Mouse (Mus musculus): ENCODE measurements around the gene Rhox12. TPM values are rescaled to one million over a fixed set of nuclear protein-coding genes. Genes with fewer than 3 reads are reported as not detected.
A peak's percentile ranks its signal among the peaks of the same experiment; 100 is the strongest.

The Rhox12 gene
- total RNA-seq (2021): not detected
- long read RNA-seq: 0 reads

GRCm38 (mm10) chrX:38110807-38111206 is at the start of gene Rhox12:
Rhox12 (minus strand) TSS chrX:38110907.
- DNase-seq (ENCODE audit: low spot score in 2 of 2): no peak

GRCm38 (mm10) chrX:38159097-38159496 is 48.4 kb upstream of the Rhox12 start:
- no peak for DNase-seq (ENCODE audit: low spot score in 2 of 2)

- DNase-seq (ENCODE audit: low spot score in 2 of 2): no peak
Observed at GRCm38 (mm10) chrX:38121478-38121877, 10.8 kb upstream of the Rhox12 start.

DNA sequence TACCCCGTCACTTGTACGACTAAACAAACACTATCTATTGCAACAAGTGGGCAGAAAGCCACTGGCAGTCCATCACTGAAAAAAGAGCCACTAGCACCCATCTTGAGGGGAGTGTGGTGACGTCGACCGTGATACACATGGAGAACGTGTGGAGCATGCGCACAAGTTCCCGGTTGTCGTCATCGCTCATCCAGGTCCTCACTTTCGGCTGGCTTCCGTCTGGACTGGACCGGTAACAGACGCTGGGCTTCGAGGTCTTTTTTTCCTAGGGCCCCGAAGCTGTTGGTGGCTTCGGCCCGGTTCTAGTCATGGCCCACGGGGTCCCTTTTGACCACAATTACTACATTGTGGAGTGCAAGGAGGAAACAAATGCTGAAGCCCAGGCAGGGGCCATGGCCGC is 10.3 kb upstream of the Rhox12 start, which contains the start of gene Rhox13:
Gene Rhox13, plus strand, starts transcription at position 238 of the 400 bp plus-strand sequence.
- no peak for DNase-seq (ENCODE audit: low spot score in 2 of 2)

DNA sequence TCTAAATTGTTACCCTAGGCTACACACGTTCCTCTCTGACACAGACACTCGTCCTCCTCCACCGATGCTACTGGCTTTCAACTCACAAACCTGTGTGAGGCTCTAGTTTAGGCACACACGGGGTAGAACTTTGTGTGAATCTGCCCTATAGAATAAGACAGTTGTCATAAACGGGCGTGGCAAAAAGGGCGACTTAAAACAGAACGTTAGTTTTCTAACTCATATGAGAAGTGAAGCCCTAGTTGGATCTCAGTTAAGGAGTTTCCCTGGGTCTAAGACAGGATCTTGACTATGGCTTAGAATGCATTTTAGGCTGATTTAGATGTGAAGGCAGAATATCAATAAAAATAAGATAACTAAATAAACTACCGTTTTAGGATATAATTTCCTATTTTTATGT is 25.7 kb downstream of the Rhox12 start, which contains the start of gene Rhox11:
Gene Rhox11, minus strand, starts transcription at position 101 of the 400 bp plus-strand sequence.
- no peak for DNase-seq (ENCODE audit: low spot score in 2 of 2)

DNA sequence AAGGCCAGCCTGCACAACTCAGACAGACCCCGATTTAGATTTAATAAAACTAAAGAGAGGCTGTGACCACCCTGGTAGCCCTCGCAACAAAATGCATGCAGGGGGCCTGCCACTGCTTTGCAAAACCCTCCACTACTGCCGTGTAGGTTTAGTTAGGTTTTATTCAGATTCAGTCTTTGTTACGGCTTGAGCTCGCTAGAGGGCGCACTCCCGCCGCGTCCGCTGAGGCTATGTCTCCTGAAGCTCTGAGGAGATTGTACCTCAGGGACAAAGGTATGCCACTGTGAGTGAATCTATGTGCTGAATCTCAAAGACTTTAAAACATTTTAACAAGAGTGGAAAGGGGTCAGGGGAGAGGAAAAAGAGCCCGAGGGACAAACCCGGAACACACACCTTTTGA is 26.5 kb downstream of the Rhox12 start:
- DNase-seq (ENCODE audit: low spot score in 2 of 2): peak; percentile 40 to 60

DNA sequence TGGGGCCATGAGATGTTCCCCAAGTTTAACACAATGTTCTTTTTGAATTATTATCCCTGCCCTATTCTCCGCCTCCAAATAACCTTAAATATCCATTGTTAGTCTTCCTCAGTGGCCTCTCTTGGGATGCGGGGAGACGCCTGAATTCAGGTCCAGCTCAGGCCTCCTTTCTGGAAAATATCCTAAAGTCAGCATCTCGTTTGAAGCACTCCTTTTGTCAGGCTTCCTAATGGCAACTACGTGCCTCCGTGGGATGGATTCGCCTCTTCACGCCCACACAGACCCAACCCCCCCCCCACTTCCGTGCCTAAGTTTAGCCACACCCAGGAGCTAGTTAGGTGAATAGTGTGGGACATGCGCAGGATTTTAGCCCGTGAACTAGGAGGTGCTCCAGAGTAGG is 44.5 kb downstream of the Rhox12 start, which contains the start of gene Rhox10:
Gene Rhox10, plus strand, starts transcription at position 301 of the 400 bp plus-strand sequence.
- DNase-seq (ENCODE audit: low spot score in 2 of 2): no peak

DNA sequence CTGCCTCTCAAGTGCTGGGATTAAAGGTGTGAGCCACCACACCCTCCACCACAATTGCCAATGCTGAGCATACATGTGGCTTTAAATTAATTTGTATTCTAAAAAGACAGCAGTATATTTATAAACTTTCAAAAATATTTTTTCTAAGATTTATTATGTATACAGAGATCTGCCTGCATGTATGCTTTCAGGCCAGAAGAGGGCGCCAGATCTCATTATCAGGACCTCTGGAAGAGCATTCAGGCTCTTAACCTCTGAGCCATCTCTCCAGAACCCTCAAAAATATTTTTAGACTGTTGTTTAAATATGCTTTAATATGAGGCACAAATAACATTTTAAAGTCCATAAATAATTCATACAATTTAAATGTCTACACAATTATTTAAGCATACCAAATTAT is 49.2 kb downstream of the Rhox12 start:
- DNase-seq (ENCODE audit: low spot score in 2 of 2): no peak

Other genes with a start within 250 kb of the Rhox12 start
- not detected for gene Rhox8, start 232.0 kb downstream of the Rhox12 start, total RNA-seq (2021)
- gene Rhox7b, start 213.7 kb downstream of the Rhox12 start, total RNA-seq (2021): not detected
- not detected for gene Rhox9, start 209.1 kb downstream of the Rhox12 start, total RNA-seq (2021)
- gene Btg1-ps1, start 92.1 kb downstream of the Rhox12 start, total RNA-seq (2021): not detected
- gene Btg1-ps2, start 67.8 kb downstream of the Rhox12 start, total RNA-seq (2021): not detected
- gene Rhox10, start 44.4 kb downstream of the Rhox12 start, total RNA-seq (2021): not detected
- not detected for gene Rhox11, start 25.8 kb downstream of the Rhox12 start, total RNA-seq (2021)
- gene Rhox13, start 10.3 kb upstream of the Rhox12 start, total RNA-seq (2021): not detected
- gene Zbtb33, start 78.9 kb upstream of the Rhox12 start, total RNA-seq (2021): 10 to 100 TPM; 22.4 to 23.5 TPM
- gene Tmem255a, start 141.5 kb upstream of the Rhox12 start, total RNA-seq (2021): 10 to 100 TPM; 12.8 to 19.6 TPM
- not detected for gene Atp1b4, start 205.3 kb upstream of the Rhox12 start, total RNA-seq (2021)

Measured in layer of hippocampus, postnatal 10 days (tissue).